ENCODE assay signal across 16 mouse cellular contexts in the genomic region with DNA sequence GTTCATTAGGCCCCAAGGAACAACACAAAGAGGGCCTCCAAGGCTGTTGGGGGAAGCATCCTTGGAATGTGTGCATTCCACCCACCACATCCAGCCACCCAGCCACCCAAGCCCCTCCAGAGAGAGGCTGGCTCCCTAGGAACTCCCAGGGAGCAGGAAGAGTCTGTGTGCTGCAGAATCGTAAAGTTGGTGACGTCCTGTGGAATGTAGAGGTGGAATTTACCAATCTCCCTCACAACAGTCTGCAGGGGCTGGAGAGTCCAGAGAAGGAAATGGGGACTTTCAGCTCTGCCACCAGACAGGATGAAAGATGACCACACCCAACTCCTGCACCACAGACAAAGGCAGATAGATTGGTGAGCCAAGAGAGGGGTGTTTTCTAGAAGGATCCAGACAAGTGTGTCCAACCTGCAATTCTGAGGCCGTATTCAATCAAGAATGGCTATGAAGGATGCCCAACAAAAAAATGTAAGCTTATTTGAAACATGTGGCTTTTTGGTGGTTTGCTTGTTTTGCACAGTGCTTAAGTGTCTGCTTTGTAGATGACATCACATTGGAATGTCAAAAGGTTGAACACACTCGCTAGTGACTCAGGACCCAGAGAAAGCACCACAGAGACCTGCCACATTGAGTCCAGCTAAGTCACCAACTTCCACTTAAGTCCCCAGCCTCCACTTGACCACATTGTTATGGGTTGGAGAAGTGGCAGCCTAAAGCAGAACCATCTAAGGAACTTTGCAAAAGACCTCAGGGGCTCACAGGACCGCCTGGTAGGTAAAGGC. TPM values are rescaled to one million over a fixed set of nuclear protein-coding genes. Genes with fewer than 3 reads are reported as not detected.
DNase-seq lines count a peak whose midpoint lies in the region; ATAC-seq and TF ChIP-seq lines count a peak whose summit lies in the region.
"Had no signal": no experiment of that assay in that cellular context is flagged by ENCODE, and none has a peak within 500 bp of the region (broad histone marks: within the 10 kb centered on the region; RNA-seq: fewer than 3 reads in every experiment).

No protein-coding gene starts in this region.

- H3K9me3 ChIP-seq in heart, embryonic 12.5 days (replicated peaks), result no peaks in the 10 kb centered on the region
- H3K9me3 ChIP-seq: forebrain, embryonic 12.5 days; hindbrain, embryonic 15.5 days had no signal

- peak overlapping the region; percentile 64 for H3K27ac ChIP-seq in heart, embryonic 12.5 days (ENCODE audit: poor library complexity, severe bottlenecking)
- H3K27ac ChIP-seq: forebrain, embryonic 12.5 days; hindbrain, embryonic 15.5 days had no signal

- no peaks in the 10 kb centered on the region for H3K79me2 ChIP-seq in C2C12 (ENCODE audit: control insufficient read depth, insufficient read depth)

- H3K27me3 ChIP-seq in heart, embryonic 12.5 days (replicated peaks), result no peaks in the 10 kb centered on the region
- H3K27me3 ChIP-seq in C2C12 (ENCODE audit: control insufficient read depth, insufficient read depth, insufficient read length), result no peaks in the 10 kb centered on the region
- H3K27me3 ChIP-seq: hindbrain, embryonic 15.5 days had no signal

- no peak overlapping the region for H3K4me3 ChIP-seq in heart, embryonic 12.5 days
- H3K4me3 ChIP-seq in C2C12 (ENCODE audit: insufficient read depth, poor library complexity, severe bottlenecking), result no peak overlapping the region
- H3K4me3 ChIP-seq: forebrain, embryonic 12.5 days; hindbrain, embryonic 15.5 days had no signal

- 0 out of 2 replicates have a peak, but pooled peaks cover 7% of the 10 kb centered on the region for H3K36me3 ChIP-seq in heart, embryonic 12.5 days
- no peaks in the 10 kb centered on the region for H3K36me3 ChIP-seq in C2C12 (ENCODE audit: control insufficient read depth, insufficient read depth)
- H3K36me3 ChIP-seq: forebrain, embryonic 12.5 days had no signal

- no peak overlapping the region for H3ac ChIP-seq in C2C12 (ENCODE audit: control insufficient read depth, insufficient read length, low read depth)

- no peaks in the 10 kb centered on the region for H3K79me3 ChIP-seq in C2C12 (ENCODE audit: low read depth)

- 43% methylated on average over 5 of the region's 5 CpGs for WGBS in heart, embryonic 12.5 days

- H3K4me1 ChIP-seq in heart, embryonic 12.5 days (replicated peaks), result peaks cover 69% of the 10 kb centered on the region

- DNase-seq in heart, adult 9 months (ENCODE audit: low spot score in 2 of 2), result no peak
- peak; percentile 90 for DNase-seq in ZHBTc4 (ENCODE audit: low read depth, low spot score)
- peak; percentile 14 for DNase-seq in lung, postnatal 14 days
- DNase-seq in retina, embryonic 14.5 days (ENCODE audit: low spot score), result no peak
- DNase-seq in cerebellum, adult 9-10 months, result no peak
- DNase-seq in gastrocnemius, postnatal 25 days, result no peak
- DNase-seq: cerebellum, adult 2 months; gastrocnemius, postnatal 10 days; layer of hippocampus, postnatal 36 days; retina, postnatal 1 day; thymus, postnatal 14 days had no signal

- H3K4me2 ChIP-seq in heart, embryonic 12.5 days, result peak overlapping the region; percentile 8; the same call in 1 of the 2 replicates
- H3K4me2 ChIP-seq: forebrain, embryonic 12.5 days; hindbrain, embryonic 15.5 days had no signal

- ATAC-seq in heart, embryonic 12.5 days (ENCODE audit: insufficient number of reproducible peaks, low FRiP score), result peak; percentile 59

- H3K9ac ChIP-seq in heart, embryonic 12.5 days, result no peak overlapping the region
- H3K9ac ChIP-seq: forebrain, embryonic 12.5 days; hindbrain, embryonic 15.5 days had no signal

- no peak for TF ChIP-seq CTCF in C2C12 (IDR thresholded peaks at IDR 0.05; ENCODE audit: control insufficient read depth, insufficient read depth, insufficient read length)

TF ChIP-seq in C2C12, 6 proteins besides CTCF, POLR2A, EP300 and RAD21:
- peak; percentile 47 for TF ChIP-seq MAX (IDR thresholded peaks at IDR 0.05)
- no peak for TF ChIP-seq USF1 (IDR thresholded peaks at IDR 0.05; ENCODE audit: low read depth)
TF ChIP-seq in C2C12: peak in this region for 1.

RNA-seq across cellular contexts. Expression of a gene that starts 5.7 kb away (rescaled TPM):
- 9.4 and 10.8 TPM in 2 replicates for polyA plus RNA-seq in heart, embryonic 12.5 days (2016; fragmentation: Nextera tagmentation; extraction: Ambion mirVana)
- polyA plus RNA-seq in C2C12 (2012; fragmentation: generic; extraction: Trizol), result 2.5 TPM
- total RNA-seq in gastrocnemius, postnatal 25 days (2021), result 1 to 10 TPM; 1.9 to 3.4 TPM
- total RNA-seq: megakaryocyte, adult 5-6 weeks had no signal

RNA-seq across cellular contexts. Expression of a gene that starts 15.3 kb away (rescaled TPM):
- polyA plus RNA-seq in heart, embryonic 12.5 days (2016; fragmentation: Nextera tagmentation; extraction: Ambion mirVana), result 0.24 and 0.33 TPM in 2 replicates
- polyA plus RNA-seq in C2C12 (2012; fragmentation: generic; extraction: Trizol), result 0.07 TPM
- under 1 TPM; 0.08 to 0.19 TPM for total RNA-seq in gastrocnemius, postnatal 25 days (2021)
- total RNA-seq: megakaryocyte, adult 5-6 weeks had no signal

Comparison
In these comparisons a context has a peak if more than half of its experiments do, and no peak if none do; other contexts are left out.
1. DNase-seq: peak in ZHBTc4 (single experiment) and lung, postnatal 14 days (single experiment); none in heart, adult 9 months (0 of 2), retina, embryonic 14.5 days (single experiment), cerebellum, adult 9-10 months (single experiment) and gastrocnemius, postnatal 25 days (single experiment).